Mouse (Mus musculus): Measurements from ENCODE around the gene Nxph1.

The Nxph1 gene

GRCm38 (mm10) chr6:9133589-9134279 lies 185.5 kb downstream of the Nxph1 start:
- DNase-seq: no peak

DNA sequence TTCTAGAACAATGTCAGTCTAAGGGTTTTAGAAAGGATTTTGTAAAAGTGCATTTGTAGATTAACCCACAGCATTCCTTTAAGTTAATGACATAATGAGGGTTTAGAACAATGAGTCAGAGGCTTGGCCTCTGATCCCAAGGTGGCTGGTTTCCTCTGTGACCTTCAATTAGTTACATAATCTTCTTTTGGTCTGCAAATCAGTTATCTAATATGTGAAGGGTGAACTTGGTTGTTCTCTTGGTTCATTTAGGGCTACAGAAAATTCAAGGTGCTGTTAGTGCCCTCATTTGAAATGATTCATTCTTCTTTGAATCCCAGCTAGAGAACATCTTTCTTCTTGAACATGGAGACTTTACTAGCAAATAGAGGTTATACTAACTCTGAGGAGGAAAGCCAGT lies 199.7 kb downstream of the Nxph1 start:
- DNase-seq: no peak

DNA sequence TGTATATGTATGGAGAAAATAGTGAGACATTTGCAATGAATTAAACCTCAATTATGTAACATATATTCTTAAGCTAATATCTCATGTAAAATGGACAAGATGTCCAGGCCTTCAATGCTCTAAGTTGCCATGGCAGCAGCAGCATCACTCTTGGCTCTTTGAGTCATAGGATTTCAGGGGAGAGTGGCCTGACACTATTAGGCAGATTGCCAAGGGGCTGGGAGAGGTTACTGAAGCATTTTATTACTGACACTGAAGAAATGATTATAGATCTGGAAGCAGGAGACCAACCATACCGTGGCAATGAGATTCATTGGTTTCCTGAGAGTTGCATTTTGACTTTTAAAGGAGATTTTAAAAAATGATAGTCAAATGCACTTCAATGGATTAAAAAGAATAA lies 201.6 kb downstream of the Nxph1 start:
- no peak for DNase-seq

GRCm38 (mm10) chr6:9159191-9159590 lies 211.0 kb downstream of the Nxph1 start:
- no peak for DNase-seq

- DNase-seq: no peak
Observed at GRCm38 (mm10) chr6:9182477-9182876, 234.2 kb downstream of the Nxph1 start.

- DNase-seq: no peak
Observed at GRCm38 (mm10) chr6:9210730-9211129, 262.5 kb downstream of the Nxph1 start.

DNA sequence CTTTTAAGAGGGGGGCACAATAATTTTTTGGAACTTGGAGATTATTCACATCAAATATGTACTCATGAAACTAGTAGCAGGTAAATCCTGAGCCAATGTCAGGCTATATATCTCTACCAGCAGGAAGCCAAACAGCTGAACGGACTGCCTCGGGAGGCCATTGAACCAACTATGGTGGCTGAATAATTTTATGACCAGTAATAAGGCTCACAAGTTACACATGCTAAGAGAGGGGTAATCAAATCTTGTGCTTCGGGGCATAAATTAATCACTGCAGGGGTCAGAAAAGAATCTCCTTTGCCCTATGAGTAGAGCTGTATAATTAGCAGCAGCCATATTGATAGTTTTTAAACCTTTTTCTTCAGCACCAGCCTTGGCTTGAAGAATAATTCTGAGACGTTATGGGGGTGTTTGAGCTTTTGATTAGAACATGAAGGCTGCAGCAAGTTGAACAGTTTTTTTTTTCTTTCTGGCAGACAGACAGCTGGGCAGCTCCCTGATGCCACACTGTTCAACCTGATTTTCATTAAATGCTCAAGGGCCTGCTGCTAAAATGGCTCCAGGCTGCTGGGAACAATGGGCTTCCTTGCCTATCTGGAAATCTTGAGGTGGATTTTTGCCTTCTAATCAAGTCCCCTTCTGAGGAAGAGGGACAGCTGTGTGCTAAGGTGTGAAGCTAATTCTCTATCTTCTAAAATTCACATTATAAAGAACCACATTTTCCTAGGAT lies 272.7 kb downstream of the Nxph1 start:
- DNase-seq: no peak

- DNase-seq: no peak
Observed at GRCm38 (mm10) chr6:9234802-9235201, 286.6 kb downstream of the Nxph1 start.

DNA sequence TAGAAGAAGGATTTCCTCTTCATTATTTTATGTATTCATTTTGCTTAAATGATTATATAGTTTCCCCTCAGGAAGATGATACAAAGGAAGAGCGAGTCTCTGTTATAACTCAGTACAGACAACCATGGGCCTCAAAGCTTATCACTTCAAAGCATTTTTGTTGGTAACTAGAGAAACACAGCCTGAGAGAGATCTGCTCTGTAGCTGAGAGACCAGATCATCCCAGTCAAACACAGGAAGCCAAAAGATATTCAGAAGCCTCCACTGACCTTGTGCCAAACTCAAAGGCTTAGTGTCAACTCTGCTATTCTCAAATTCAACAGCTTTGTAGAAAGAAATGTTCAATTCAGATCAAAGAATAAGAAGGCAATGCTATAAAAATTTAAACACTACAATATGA lies 319.8 kb downstream of the Nxph1 start:
- no peak for DNase-seq
